Mouse (Mus musculus): Measurements from ENCODE around the gene Olfr62. TPM values are rescaled to one million over a fixed set of nuclear protein-coding genes. Genes with fewer than 3 reads are reported as not detected.

Olfr62 gene
- polyA plus RNA-seq, 1 experiment from 2014 or later: not detected

DNA sequence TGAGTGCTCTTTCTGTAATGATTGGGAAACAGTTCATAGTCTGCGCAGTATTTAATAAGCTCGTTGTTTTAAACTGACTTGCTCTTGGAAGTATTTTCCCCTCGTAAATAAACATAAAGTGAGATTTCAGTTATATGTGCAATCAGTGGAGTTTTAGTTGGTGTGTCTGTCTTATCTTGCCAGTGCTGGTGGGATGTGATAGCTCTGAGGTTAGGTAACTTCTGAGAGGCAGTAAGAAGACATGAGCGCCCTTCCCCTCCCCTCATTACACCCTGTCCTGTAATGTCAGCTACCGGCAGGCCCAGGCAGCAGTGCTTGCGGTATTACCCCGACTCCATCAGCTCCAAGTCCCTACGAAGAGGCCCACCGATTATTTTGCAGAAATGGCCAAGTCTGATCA lies 37.0 kb upstream of the Olfr62 start:
- WGBS: 84% methylated on average over 9 of the region's 9 CpGs
- no peak for DNase-seq (ENCODE audit: low spot score)
- peak overlapping the region; percentile 53; the same call in 1 of the 2 replicates for H3K4me3 ChIP-seq (replicated peaks; ENCODE audit: low read depth, low read length)

DNA sequence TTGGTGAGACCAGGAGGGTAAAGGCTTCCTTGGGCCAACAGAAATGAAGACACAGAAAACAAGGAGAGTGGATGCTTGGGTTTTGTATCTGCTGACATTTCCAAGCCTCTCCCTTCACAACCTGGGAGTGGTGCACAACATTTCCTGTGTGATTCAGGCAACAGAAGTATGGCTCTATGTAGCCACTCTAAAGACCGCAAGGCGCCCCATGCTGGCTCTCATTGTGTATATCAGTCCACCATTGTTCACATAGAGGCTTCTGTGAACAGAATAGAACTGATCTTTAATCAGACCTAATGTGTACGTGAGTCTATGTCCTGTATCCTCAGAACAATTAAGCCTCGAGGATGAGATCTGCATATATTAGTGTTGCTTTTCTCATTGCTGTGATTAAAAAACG lies 28.5 kb upstream of the Olfr62 start:
- no peak for ATAC-seq (replicated peaks; ENCODE audit: low FRiP score, low read depth)
- Histone ChIP-seq H3K9ac (ENCODE audit: low read depth, low read length) (no peak overlapping the region), H3K4me2 (ENCODE audit: low read length) (no peak overlapping the region), H3K27me3 (ENCODE audit: insufficient read depth, low read length) (no peaks in the 10 kb centered on the region), H3K4me3 (replicated peaks; ENCODE audit: low read depth, low read length) (no peak overlapping the region), H3K9me3 (replicated peaks; ENCODE audit: low read length) (no peaks in the 10 kb centered on the region), H3K36me3 (ENCODE audit: insufficient read depth, low read length) (peaks cover 30% of the 10 kb centered on the region), H3K4me1 (replicated peaks; ENCODE audit: insufficient read depth, low read length) (no peaks in the 10 kb centered on the region), H3K27ac (no peak overlapping the region)
- no peak for TF ChIP-seq CTCF (IDR thresholded peaks at IDR 0.05; ENCODE audit: low read depth)
- 96% methylated on average over 5 of the region's 5 CpGs for WGBS
- DNase-seq (ENCODE audit: low spot score): no peak

More for the DNA sequence above, 37.0 kb upstream of the Olfr62 start:
- no peak for ATAC-seq (replicated peaks; ENCODE audit: low FRiP score, low read depth)
- H3K27me3 ChIP-seq (ENCODE audit: insufficient read depth, low read length): no peaks in the 10 kb centered on the region
- no peak for TF ChIP-seq CTCF (IDR thresholded peaks at IDR 0.05; ENCODE audit: low read depth)
- 0 out of 2 replicates have a peak, but pooled peaks cover 3% of the 10 kb centered on the region for H3K9me3 ChIP-seq (replicated peaks; ENCODE audit: low read length)
- H3K4me1 ChIP-seq (replicated peaks; ENCODE audit: insufficient read depth, low read length): 0 out of 2 replicates have a peak, but pooled peaks cover 3% of the 10 kb centered on the region
- no peak overlapping the region for H3K27ac ChIP-seq
- H3K4me2 ChIP-seq (ENCODE audit: low read length): peak overlapping the region; percentile 88
- peaks cover 35% of the 10 kb centered on the region for H3K36me3 ChIP-seq (ENCODE audit: insufficient read depth, low read length)
- 0 out of 2 replicates have a peak overlapping the region, but pooled peaks have one; percentile 2 for H3K9ac ChIP-seq (ENCODE audit: low read depth, low read length)

DNA sequence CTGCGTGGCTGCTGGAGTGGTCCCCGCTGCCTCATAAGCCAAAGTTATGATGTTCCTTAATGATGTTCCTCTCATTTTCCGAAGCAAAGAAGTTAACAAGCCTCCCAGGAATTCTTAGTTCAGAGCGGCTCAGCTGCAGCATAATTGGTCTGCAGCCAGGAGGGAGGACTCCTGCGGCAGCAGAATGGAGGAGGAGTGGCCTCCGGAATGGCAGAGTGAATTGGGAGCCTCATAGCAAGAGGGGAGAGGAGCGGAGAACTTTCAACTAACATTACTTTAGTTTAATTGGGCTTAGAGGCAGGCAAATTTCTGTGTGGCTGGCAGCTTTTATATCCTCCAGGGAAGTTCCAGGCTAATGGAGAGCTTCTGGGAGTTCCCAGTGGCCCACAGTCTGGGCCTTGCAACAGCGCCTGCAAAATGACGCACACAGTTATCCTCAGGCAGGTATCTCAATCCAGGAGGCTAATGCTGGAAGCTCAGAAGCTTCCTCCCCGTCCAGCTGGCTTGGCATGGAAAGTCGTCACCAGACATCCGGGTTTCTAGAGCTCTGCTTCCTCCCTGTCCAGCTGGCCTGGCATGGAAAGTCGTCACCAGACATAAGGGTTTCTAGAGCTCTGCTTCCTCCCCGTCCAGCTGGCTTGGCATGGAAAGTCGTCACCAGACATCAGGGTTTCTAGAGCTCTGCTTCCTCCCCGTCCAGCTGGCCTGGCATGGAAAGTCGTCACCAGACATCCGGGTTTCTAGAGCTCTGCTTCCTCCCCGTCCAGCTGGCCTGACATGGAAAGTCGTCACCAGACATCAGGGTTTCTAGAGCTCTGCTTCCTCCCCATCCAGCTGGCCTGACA lies 16.2 kb upstream of the Olfr62 start:
- Histone ChIP-seq H3K4me2 (ENCODE audit: low read length) (0 out of 2 replicates have a peak overlapping the region, but pooled peaks have one; percentile 18), H3K27ac (no peak overlapping the region), H3K4me1 (replicated peaks; ENCODE audit: insufficient read depth, low read length) (no peaks in the 10 kb centered on the region), H3K36me3 (ENCODE audit: insufficient read depth, low read length) (no peaks in the 10 kb centered on the region), H3K4me3 (replicated peaks; ENCODE audit: low read depth, low read length) (no peak overlapping the region), H3K27me3 (ENCODE audit: insufficient read depth, low read length) (no peaks in the 10 kb centered on the region), H3K9ac (ENCODE audit: low read depth, low read length) (no peak overlapping the region), H3K9me3 (replicated peaks; ENCODE audit: low read length) (no peaks in the 10 kb centered on the region)
- no peak for TF ChIP-seq CTCF (IDR thresholded peaks at IDR 0.05; ENCODE audit: low read depth)
- 34% methylated on average over 20 of the region's 20 CpGs for WGBS
- DNase-seq (ENCODE audit: low spot score): peak; percentile 75
- no peak for ATAC-seq (replicated peaks; ENCODE audit: low FRiP score, low read depth)

DNA sequence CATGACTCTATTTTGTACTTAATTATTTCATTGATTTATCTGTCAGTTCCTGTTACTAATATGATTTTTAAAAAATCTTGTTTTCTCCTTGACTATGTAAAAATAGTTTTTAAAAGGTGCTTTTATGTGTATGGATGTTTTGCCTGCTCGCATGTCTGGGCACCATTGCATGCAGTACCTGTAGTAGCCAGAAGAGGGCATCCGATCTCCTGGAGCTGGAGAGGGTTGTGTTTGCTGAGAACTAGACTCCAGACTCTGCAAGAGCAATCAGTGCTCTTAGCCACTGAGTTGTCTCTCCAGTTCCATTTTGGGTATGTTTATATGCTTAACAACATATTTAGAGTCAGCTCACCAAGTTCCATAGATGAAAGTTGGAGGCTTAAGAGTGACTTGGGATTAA lies 13.5 kb upstream of the Olfr62 start:
- Histone ChIP-seq H3K27me3 (ENCODE audit: insufficient read depth, low read length) (no peaks in the 10 kb centered on the region), H3K4me1 (replicated peaks; ENCODE audit: insufficient read depth, low read length) (no peaks in the 10 kb centered on the region), H3K4me3 (replicated peaks; ENCODE audit: low read depth, low read length) (no peak overlapping the region), H3K27ac (no peak overlapping the region), H3K9me3 (replicated peaks; ENCODE audit: low read length) (no peaks in the 10 kb centered on the region), H3K36me3 (ENCODE audit: insufficient read depth, low read length) (no peaks in the 10 kb centered on the region), H3K9ac (ENCODE audit: low read depth, low read length) (no peak overlapping the region), H3K4me2 (ENCODE audit: low read length) (no peak overlapping the region)
- peak; percentile 80 for TF ChIP-seq CTCF (IDR thresholded peaks at IDR 0.05; ENCODE audit: low read depth)
- DNase-seq (ENCODE audit: low spot score): peak; percentile 44
- 9% methylated on average over 2 of the region's 2 CpGs for WGBS
- ATAC-seq (replicated peaks; ENCODE audit: low FRiP score, low read depth): no peak

DNA sequence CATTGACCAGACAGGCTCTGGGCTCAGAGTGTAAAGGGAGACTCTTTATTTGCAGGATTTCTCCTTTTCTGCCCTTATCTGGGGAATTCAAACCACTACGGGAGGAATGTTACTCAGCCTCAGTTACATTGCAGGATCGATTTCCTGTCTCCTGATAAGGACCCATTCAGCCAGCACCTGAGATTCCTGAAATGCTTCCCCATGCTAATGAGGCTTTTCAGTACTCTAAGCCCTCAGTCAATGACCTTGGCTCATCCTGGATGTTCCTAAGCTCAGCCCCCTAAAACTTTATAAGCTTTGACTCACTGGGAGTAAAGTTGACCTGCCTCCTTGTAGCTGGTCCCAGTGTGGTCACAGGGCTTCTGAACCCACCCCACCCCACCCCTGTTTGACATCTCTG lies 28.3 kb downstream of the Olfr62 start:
- no peak overlapping the region for H3K27ac ChIP-seq
- TF ChIP-seq CTCF (IDR thresholded peaks at IDR 0.05; ENCODE audit: low read depth): no peak
- H3K36me3 ChIP-seq (ENCODE audit: insufficient read depth, low read length): no peaks in the 10 kb centered on the region
- no peaks in the 10 kb centered on the region for H3K9me3 ChIP-seq (replicated peaks; ENCODE audit: low read length)
- no peak for ATAC-seq (replicated peaks; ENCODE audit: low FRiP score, low read depth)
- no peak overlapping the region for H3K4me3 ChIP-seq (replicated peaks; ENCODE audit: low read depth, low read length)
- no peaks in the 10 kb centered on the region for H3K4me1 ChIP-seq (replicated peaks; ENCODE audit: insufficient read depth, low read length)
- WGBS: 30% methylated on average over 2 of the region's 2 CpGs
- no peak overlapping the region for H3K4me2 ChIP-seq (ENCODE audit: low read length)
- H3K9ac ChIP-seq (ENCODE audit: low read depth, low read length): no peak overlapping the region
- no peak for DNase-seq (ENCODE audit: low spot score)
- H3K27me3 ChIP-seq (ENCODE audit: insufficient read depth, low read length): no peaks in the 10 kb centered on the region

DNA sequence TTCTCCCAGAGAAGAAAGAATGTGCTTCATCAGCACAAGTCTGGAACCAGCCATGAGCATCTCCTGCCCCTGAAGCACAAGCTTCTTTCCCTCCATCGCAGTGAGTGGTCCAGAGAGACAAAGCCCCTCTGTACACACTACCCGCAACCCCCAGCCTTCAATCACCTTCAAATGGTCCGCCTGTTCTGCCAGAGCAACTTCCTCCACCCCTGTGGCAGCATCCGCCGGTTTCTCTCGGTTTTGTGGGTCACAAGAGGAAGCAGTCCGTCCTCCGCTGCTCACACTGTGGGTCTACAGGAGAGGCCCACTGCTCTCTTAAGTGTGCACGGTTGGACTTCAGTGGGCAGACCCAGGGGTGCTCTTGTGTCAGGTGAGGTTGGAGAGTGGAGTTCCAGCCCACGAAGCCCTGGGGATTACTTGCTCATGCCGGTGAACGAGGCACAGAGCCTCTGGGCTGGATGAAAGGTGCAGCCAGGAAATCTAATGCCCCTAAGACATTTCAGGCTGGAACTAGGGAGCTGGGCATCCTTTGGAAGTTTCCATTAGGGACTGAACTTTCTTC lies 33.7 kb downstream of the Olfr62 start, which contains the start of gene Olfr1342:
Gene Olfr1342 (minus strand): TSS at position 345 of the 562 bp plus-strand sequence.
- Histone ChIP-seq H3K4me1 (replicated peaks; ENCODE audit: insufficient read depth, low read length) (no peaks in the 10 kb centered on the region), H3K36me3 (ENCODE audit: insufficient read depth, low read length) (no peaks in the 10 kb centered on the region), H3K27ac (no peak within 1 kb of the TSS), H3K4me2 (ENCODE audit: low read length) (no peak within 1 kb of the TSS), H3K4me3 (replicated peaks; ENCODE audit: low read depth, low read length) (no peak within 1 kb of the TSS), H3K9me3 (replicated peaks; ENCODE audit: low read length) (no peaks in the 10 kb centered on the region), H3K9ac (ENCODE audit: low read depth, low read length) (no peak within 1 kb of the TSS), H3K27me3 (ENCODE audit: insufficient read depth, low read length) (no peaks in the 10 kb centered on the region)
- WGBS: 32% methylated on average over 12 of the region's 12 CpGs
- no peak; the same call in 1 of the 2 replicates for ATAC-seq (replicated peaks; ENCODE audit: low FRiP score, low read depth)
- TF ChIP-seq CTCF (IDR thresholded peaks at IDR 0.05; ENCODE audit: low read depth): no peak
- DNase-seq (ENCODE audit: low spot score): peak; percentile 0

Data from kidney, postnatal 0 days (tissue).